Mouse (Mus musculus): ENCODE data around the gene Ecm1. TPM values are rescaled to one million over a fixed set of nuclear protein-coding genes. Genes with fewer than 3 reads are reported as not detected.

Ecm1 gene
- polyA plus RNA-seq, 1 experiment = 13.4 TPM

DNA sequence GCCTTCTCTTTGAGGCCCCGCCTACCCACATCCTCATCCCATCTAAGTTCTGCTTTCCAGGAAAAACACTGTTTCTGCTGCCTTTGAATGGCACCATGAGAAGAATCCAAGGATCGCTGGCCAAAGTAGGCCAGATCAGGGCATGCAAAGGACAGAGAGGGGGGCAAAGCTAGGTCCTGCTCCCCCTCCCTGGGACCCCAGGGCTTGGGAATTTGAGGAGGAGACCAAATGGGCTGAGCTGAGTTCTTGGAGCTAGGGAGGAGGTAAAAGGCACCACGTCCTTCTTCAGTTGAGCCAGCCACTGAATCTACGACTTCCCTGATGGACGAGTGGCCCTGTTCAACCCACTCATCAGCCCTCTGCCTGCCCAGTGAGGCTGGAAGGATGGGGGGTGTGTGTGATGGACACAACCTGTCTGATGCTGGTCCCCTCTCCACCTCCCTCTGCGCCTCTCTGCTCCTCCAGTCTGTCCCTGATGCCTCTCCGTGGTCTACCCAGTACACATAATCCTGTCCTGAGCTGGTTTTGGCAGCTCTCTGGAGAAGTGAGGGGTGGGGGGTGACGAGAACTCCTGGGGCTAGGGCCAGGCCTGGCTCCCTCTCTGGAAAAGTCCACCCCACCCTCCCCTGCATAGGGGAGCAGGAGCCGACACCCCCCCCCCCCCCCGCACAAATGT lies 52.7 kb downstream of the Ecm1 start:
- TF ChIP-seq GATA1 (IDR thresholded peaks at IDR 0.05; ENCODE audit: low read length) = no peak

DNA sequence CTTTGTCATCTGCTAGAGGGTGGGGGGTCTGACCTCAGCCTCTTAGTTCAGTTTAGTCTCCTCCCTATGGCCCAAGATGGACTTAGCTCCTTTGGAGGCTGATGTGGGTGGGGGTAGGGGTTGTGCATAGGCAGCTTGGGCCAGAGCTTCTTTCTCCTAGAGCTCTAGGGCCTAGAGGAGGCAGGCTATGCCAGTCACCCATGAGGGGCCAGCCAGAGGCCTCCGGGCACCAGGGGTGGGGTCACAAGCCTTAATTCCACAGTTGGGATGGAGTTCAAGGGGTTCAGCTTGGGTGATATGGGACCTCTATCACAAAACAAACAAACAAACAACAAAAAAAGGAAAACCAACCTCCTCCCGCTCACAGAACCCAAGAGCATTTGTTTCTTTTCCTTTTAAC lies 53.7 kb downstream of the Ecm1 start:
- TF ChIP-seq GATA1 (IDR thresholded peaks at IDR 0.05; ENCODE audit: low read length) = no peak

DNA sequence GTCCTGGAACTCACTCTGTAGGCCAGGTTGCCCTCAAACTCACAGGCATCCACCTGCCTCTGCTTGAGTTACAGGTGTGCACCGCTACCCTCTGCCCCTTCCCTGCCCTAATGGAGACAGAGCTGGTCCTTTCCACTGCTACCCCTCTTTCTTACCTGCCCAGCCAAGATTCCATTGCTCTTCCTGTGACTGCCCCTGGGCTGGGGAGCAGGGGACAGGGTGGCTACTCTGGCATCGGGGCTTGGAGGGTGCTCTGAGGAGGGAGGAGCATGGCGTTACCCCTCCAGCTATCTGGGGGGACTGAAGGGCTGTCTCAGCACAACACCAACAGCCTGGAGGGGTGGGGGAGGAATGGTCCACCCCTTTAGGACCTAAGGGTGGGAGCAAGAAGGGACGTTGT lies 54.1 kb downstream of the Ecm1 start:
- TF ChIP-seq GATA1 (IDR thresholded peaks at IDR 0.05; ENCODE audit: low read length) = no peak

DNA sequence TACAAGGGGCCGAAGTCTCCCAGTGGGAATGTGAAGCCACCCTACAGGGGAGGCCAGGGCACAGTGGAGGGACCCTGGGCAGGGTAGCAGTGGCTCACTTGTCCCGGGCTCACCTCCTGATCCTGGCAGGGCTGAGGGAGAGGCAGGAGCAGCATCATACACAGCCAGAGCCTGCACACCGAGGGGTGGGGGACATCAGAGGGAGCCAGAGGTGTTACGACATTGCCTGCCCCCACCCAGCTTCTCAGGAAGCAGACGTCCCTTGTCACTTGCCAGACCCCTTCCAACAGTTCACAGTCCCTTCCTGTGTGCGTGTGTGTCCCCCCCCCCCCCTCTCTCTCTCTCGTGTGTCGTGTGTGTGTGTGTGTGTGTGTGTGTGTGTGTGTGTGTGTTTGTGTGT lies 54.5 kb downstream of the Ecm1 start:
- no peak for TF ChIP-seq GATA1 (IDR thresholded peaks at IDR 0.05; ENCODE audit: low read length)

Other genes starting within 250 kb of the Ecm1 start
- not detected in 2 replicates for gene Ctsk, start 240.3 kb downstream of the Ecm1 start, polyA plus RNA-seq (2012)
- not detected in 2 replicates for gene Ctss, start 212.8 kb downstream of the Ecm1 start, polyA plus RNA-seq (2012)
- not detected in 2 replicates for gene Hormad1, start 179.9 kb downstream of the Ecm1 start, polyA plus RNA-seq (2012)
- 1.8 and 2.5 TPM in 2 replicates for gene Golph3l, start 150.6 kb downstream of the Ecm1 start, polyA plus RNA-seq (2012)
- gene Ensa, start 114.6 kb downstream of the Ecm1 start, polyA plus RNA-seq (2012) = 26.3 and 26.9 TPM in 2 replicates
- gene Mcl1, start 80.8 kb downstream of the Ecm1 start, polyA plus RNA-seq (2012) = 336 and 436 TPM in 2 replicates
- not detected in 2 replicates for gene Adamtsl4, start 51.7 kb downstream of the Ecm1 start, polyA plus RNA-seq (2012)
- 30.7 and 60.5 TPM in 2 replicates for gene Tars2, start 20.6 kb upstream of the Ecm1 start, polyA plus RNA-seq (2012)
- gene Rprd2, start 79.3 kb upstream of the Ecm1 start, polyA plus RNA-seq (2012) = 7.3 and 8.7 TPM in 2 replicates
- 14.4 and 15.7 TPM in 2 replicates for gene Prpf3, start 116.3 kb upstream of the Ecm1 start, polyA plus RNA-seq (2012)
- 23.8 and 280 TPM in 2 replicates for gene Mrps21, start 131.9 kb upstream of the Ecm1 start, polyA plus RNA-seq (2012)
- 0.11 and 0.30 TPM in 2 replicates for gene Ciart, start 142.7 kb upstream of the Ecm1 start, polyA plus RNA-seq (2012)
- not detected in 2 replicates for gene BC028528, start 152.4 kb upstream of the Ecm1 start, polyA plus RNA-seq (2012)
- gene Aph1a, start 154.4 kb upstream of the Ecm1 start, polyA plus RNA-seq (2012) = 129 and 230 TPM in 2 replicates
- not detected in 2 replicates for gene Car14, start 165.1 kb upstream of the Ecm1 start, polyA plus RNA-seq (2012)
- gene Anp32e, start 189.7 kb upstream of the Ecm1 start, polyA plus RNA-seq (2012) = 353 and 448 TPM in 2 replicates

Measured in G1E-ER4 (cell line).